In the genomic region with DNA sequence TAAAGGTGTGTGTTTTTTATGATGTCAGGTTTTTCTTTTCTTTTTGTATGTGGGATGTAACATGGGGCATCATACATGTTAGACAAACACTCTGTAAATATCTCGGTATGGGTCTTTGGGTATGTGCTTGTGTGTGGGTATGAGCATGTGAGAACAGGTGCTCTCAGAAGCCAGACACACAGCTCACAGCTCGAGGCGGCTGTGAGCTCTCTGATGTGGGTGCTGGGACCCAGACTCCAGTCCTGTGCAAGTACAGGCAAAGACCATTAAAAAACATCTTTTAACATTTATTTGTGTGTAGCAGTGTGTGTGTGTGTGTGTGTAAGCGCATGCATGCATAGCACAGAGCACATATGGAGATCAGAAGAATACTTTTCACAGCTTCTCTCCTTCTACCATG, we compare ENCODE assay signal across 25 mouse cellular contexts. TPM values are rescaled to one million over a fixed set of nuclear protein-coding genes. Genes with fewer than 3 reads are reported as not detected.
DNase-seq lines count a peak whose midpoint lies in the region; ATAC-seq and TF ChIP-seq lines count a peak whose summit lies in the region.
"Had no signal": no experiment of that assay in that cellular context is flagged by ENCODE, and none has a peak within 500 bp of the region (broad histone marks: within the 10 kb centered on the region; RNA-seq: fewer than 3 reads in every experiment).

No protein-coding gene starts in this region.

- H3K4me2 ChIP-seq in liver, embryonic 12.5 days: no peak overlapping the region
- H3K4me2 ChIP-seq in myocyte (ENCODE audit: low read depth): no peak overlapping the region
- no peak overlapping the region for H3K4me2 ChIP-seq in heart, embryonic 12.5 days
- H3K4me2 ChIP-seq: forebrain, embryonic 13.5 days; heart, embryonic 11.5 days; heart, embryonic 15.5 days; hindbrain, embryonic 13.5 days had no signal

- H3K9me3 ChIP-seq in liver, embryonic 12.5 days (replicated peaks): no peaks in the 10 kb centered on the region
- H3K9me3 ChIP-seq in heart, embryonic 12.5 days (replicated peaks): no peaks in the 10 kb centered on the region
- H3K9me3 ChIP-seq: forebrain, embryonic 10.5 days; forebrain, embryonic 13.5 days; heart, embryonic 15.5 days; hindbrain, embryonic 10.5 days; hindbrain, embryonic 13.5 days had no signal

- H3K9ac ChIP-seq in liver, embryonic 12.5 days: no peak overlapping the region
- H3K9ac ChIP-seq in heart, embryonic 12.5 days: no peak overlapping the region
- H3K9ac ChIP-seq: forebrain, embryonic 13.5 days; heart, embryonic 15.5 days; hindbrain, embryonic 13.5 days had no signal

- WGBS in liver, embryonic 12.5 days (ENCODE audit: insufficient replicate concordance): 89% methylated on average over 4 of the region's 4 CpGs
- WGBS in heart, embryonic 12.5 days: 85% methylated on average over 4 of the region's 4 CpGs

- H3K36me3 ChIP-seq in liver, embryonic 12.5 days: no peaks in the 10 kb centered on the region
- H3K36me3 ChIP-seq in myocyte (ENCODE audit: control insufficient read depth, insufficient read depth): no peaks in the 10 kb centered on the region
- no peaks in the 10 kb centered on the region for H3K36me3 ChIP-seq in heart, embryonic 12.5 days
- H3K36me3 ChIP-seq: forebrain, embryonic 10.5 days; heart, embryonic 15.5 days; hindbrain, embryonic 10.5 days; hindbrain, embryonic 13.5 days had no signal

- DNase-seq in liver: no peak
- DNase-seq in thymus, postnatal 0 days (ENCODE audit: low spot score): peak; percentile 17
- DNase-seq in thymus, postnatal 4 days: no peak
- DNase-seq: adrenal gland, adult 8-10 months; adrenal gland, postnatal 25 days; cerebellum, adult 11-12 months; cerebellum, adult 8-10 months; cerebellum, postnatal 14 days; gastrocnemius, postnatal 10 days; gastrocnemius, postnatal 36 days; heart, adult 2 months; heart, postnatal 10 days; heart, postnatal 36 days had no signal

- peak overlapping the region; percentile 33 for H3K27ac ChIP-seq in liver, embryonic 12.5 days
- H3K27ac ChIP-seq in heart, embryonic 12.5 days (ENCODE audit: poor library complexity, severe bottlenecking): no peak overlapping the region
- H3K27ac ChIP-seq: forebrain, embryonic 10.5 days; forebrain, embryonic 13.5 days; heart, adult 2 months; heart, embryonic 15.5 days; hindbrain, embryonic 10.5 days; hindbrain, embryonic 13.5 days had no signal

- no peak overlapping the region for H3K4me3 ChIP-seq in liver, embryonic 12.5 days
- H3K4me3 ChIP-seq in myocyte: no peak overlapping the region
- no peak overlapping the region for H3K4me3 ChIP-seq in heart, embryonic 12.5 days
- H3K4me3 ChIP-seq: forebrain, embryonic 10.5 days; forebrain, embryonic 13.5 days; heart, adult 2 months; heart, embryonic 15.5 days; hindbrain, embryonic 10.5 days; hindbrain, embryonic 13.5 days had no signal

- H3K79me2 ChIP-seq in myocyte (ENCODE audit: control insufficient read depth, insufficient read depth): no peaks in the 10 kb centered on the region

- no peak for ATAC-seq in liver, embryonic 12.5 days
- no peak for ATAC-seq in heart, embryonic 12.5 days (ENCODE audit: insufficient number of reproducible peaks, low FRiP score)
- ATAC-seq: activated CD4-positive, CD25-positive, alpha-beta regulatory T cell, adult 4 months; forebrain, embryonic 13.5 days; forebrain, embryonic 16.5 days; hindbrain, embryonic 16.5 days had no signal

- TF ChIP-seq POLR2A in myocyte (IDR thresholded peaks at IDR 0.05; ENCODE audit: insufficient read length, low read depth): no peak

- no peak overlapping the region for H3ac ChIP-seq in myocyte (ENCODE audit: control insufficient read depth, insufficient read length)

- H3K27me3 ChIP-seq in liver, embryonic 12.5 days (replicated peaks): no peaks in the 10 kb centered on the region
- no peaks in the 10 kb centered on the region for H3K27me3 ChIP-seq in myocyte (ENCODE audit: control insufficient read depth, insufficient read depth, insufficient read length)
- H3K27me3 ChIP-seq in heart, embryonic 12.5 days (replicated peaks): no peaks in the 10 kb centered on the region
- H3K27me3 ChIP-seq: forebrain, embryonic 13.5 days; heart, embryonic 15.5 days; hindbrain, embryonic 13.5 days had no signal

- peaks cover 87% of the 10 kb centered on the region for H3K4me1 ChIP-seq in liver, embryonic 12.5 days
- H3K4me1 ChIP-seq in heart, embryonic 12.5 days (replicated peaks): peaks cover 11% of the 10 kb centered on the region
- H3K4me1 ChIP-seq: forebrain, embryonic 13.5 days had no signal

TF ChIP-seq in myocyte, 11 proteins besides CTCF, POLR2A, EP300 and RAD21:
- TF ChIP-seq MYOG (IDR thresholded peaks at IDR 0.05; ENCODE audit: control insufficient read depth in 1 of 3, insufficient read depth in 1 of 3, insufficient read length in 2 of 3, low read depth in 2 of 3) (peak in 1 of 3 experiments; percentile 73), MYOD1 (IDR thresholded peaks at IDR 0.05; ENCODE audit: control insufficient read depth in 1 of 3, insufficient read length in 2 of 3, low read depth in 2 of 3) (peak in 2 of 3 experiments; percentile 30 to 41), TCF3 (IDR thresholded peaks at IDR 0.05; ENCODE audit: insufficient read length, low read depth) (no peak), CEBPB (IDR thresholded peaks at IDR 0.05; ENCODE audit: insufficient read depth, poor library complexity, severe bottlenecking) (no peak), TCF12 (IDR thresholded peaks at IDR 0.05; ENCODE audit: insufficient read depth, poor library complexity, severe bottlenecking) (no peak), USF1 (IDR thresholded peaks at IDR 0.05; ENCODE audit: low read depth) (no peak)

RNA-seq across cellular contexts. Expression of a gene that starts 34.3 kb away (rescaled TPM):
- polyA plus RNA-seq in liver, embryonic 12.5 days (2016; fragmentation: Nextera tagmentation; extraction: Ambion mirVana): 546 and 555 TPM in 2 replicates
- polyA plus RNA-seq in thymus, postnatal 0 days (2015; fragmentation: Nextera tagmentation; extraction: Ambion mirVana): 1,113 and 1,146 TPM in 2 replicates
- 858 TPM for polyA plus RNA-seq in myocyte (2012; fragmentation: generic; extraction: Trizol)
- 533 and 538 TPM in 2 replicates for polyA plus RNA-seq in heart, embryonic 12.5 days (2016; fragmentation: Nextera tagmentation; extraction: Ambion mirVana)

RNA-seq across cellular contexts. Expression of a gene that starts 37.0 kb away (rescaled TPM):
- 17.6 and 18.0 TPM in 2 replicates for polyA plus RNA-seq in liver, embryonic 12.5 days (2016; fragmentation: Nextera tagmentation; extraction: Ambion mirVana)
- polyA plus RNA-seq in thymus, postnatal 0 days (2015; fragmentation: Nextera tagmentation; extraction: Ambion mirVana): 28.0 and 30.8 TPM in 2 replicates
- polyA plus RNA-seq in myocyte (2012; fragmentation: generic; extraction: Trizol): 13.4 TPM
- polyA plus RNA-seq in heart, embryonic 12.5 days (2016; fragmentation: Nextera tagmentation; extraction: Ambion mirVana): 21.1 and 22.1 TPM in 2 replicates
